In the genomic region with DNA sequence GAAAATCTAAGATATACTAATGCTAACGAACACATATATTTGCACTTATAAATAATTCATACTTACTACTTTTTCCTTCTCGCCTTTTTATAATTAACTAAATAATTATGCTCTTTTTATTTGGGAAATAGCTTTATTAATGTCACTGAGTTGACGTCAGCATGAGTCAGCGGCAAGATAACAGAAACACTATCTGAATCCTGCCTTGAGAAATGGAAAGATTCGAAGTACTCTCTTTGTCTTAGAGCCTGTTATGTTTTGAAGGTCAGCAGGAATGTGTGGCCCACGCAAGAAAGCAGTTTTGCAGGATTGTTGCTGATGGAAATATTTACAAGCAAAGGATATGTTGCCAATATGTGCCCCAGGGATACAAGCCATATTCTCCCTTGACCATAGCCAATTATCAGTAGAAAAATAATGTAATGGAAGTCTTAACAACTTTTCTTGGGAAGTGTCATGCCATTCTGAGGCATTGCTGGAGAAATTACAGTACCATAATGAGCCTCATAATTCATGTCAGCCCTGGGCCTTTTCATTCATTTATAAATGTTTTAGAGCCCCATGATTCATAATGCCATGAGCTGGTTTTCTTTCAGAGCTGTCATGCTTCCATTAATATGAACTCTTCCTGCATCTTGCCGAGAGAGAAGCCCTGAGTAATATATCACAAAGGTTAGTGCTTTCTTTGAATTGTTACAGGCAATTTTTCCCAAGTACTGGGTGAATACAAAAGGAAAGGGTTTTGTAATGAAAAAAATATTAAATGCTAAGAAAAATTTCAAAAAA, we compare ENCODE assay signal across 29 mouse cellular contexts.
DNase-seq lines count a peak whose midpoint lies in the region; ATAC-seq lines count a peak whose summit lies in the region.
"Had no signal": no experiment of that assay in that cellular context is flagged by ENCODE, and none has a peak within 500 bp of the region (broad histone marks: within the 10 kb centered on the region; RNA-seq: fewer than 3 reads in every experiment).

No protein-coding gene starts in this region.

- peak; percentile 12 to 20 for DNase-seq in adrenal gland, adult 18-20 months (ENCODE audit: low spot score in 2 of 2)
- DNase-seq in adrenal gland, adult 8-10 months = peak; percentile 36
- no peak for DNase-seq in kidney, adult 18-20 months
- DNase-seq in kidney, adult 11 months = no peak
- DNase-seq in left cerebral cortex, adult 11 months (ENCODE audit: low spot score) = no peak
- DNase-seq: B cell, adult 2 months; cerebellum, adult 18-20 months; cerebellum, postnatal 36 days; gastrocnemius, adult 2 months; heart, postnatal 4 days; kidney, postnatal 36 days; left cerebral cortex, postnatal 4 days; lung, embryonic 14.5 days; midbrain, embryonic 14.5 days; right cerebral cortex, postnatal 4 days; thymus, postnatal 14 days had no signal

- H3K36me3 ChIP-seq in hindbrain, embryonic 13.5 days = no peaks in the 10 kb centered on the region
- no peaks in the 10 kb centered on the region for H3K36me3 ChIP-seq in neural tube, embryonic 13.5 days
- H3K36me3 ChIP-seq: embryonic facial prominence, embryonic 15.5 days; G1E; kidney, embryonic 15.5 days; limb, embryonic 15.5 days had no signal

- no peaks in the 10 kb centered on the region for H3K9me3 ChIP-seq in hindbrain, embryonic 13.5 days
- no peaks in the 10 kb centered on the region for H3K9me3 ChIP-seq in neural tube, embryonic 13.5 days
- H3K9me3 ChIP-seq: embryonic facial prominence, embryonic 15.5 days; G1E; kidney, embryonic 15.5 days; limb, embryonic 15.5 days had no signal

- no peak overlapping the region for H3K9ac ChIP-seq in hindbrain, embryonic 13.5 days
- H3K9ac ChIP-seq in neural tube, embryonic 13.5 days = no peak overlapping the region
- H3K9ac ChIP-seq: embryonic facial prominence, embryonic 15.5 days; kidney, embryonic 15.5 days; limb, embryonic 15.5 days; liver, embryonic 14.5 days; lung, embryonic 14.5 days had no signal

- no peak overlapping the region for H3K4me3 ChIP-seq in hindbrain, embryonic 13.5 days
- H3K4me3 ChIP-seq in neural tube, embryonic 13.5 days = no peak overlapping the region
- H3K4me3 ChIP-seq: embryonic facial prominence, embryonic 15.5 days; gastrocnemius, adult 2 months; kidney, embryonic 15.5 days; left cerebral cortex, adult 2 months; limb, embryonic 15.5 days; megakaryocyte, embryonic 14.5 days; myocyte had no signal

- no peak for ATAC-seq in hindbrain, embryonic 13.5 days (ENCODE audit: low FRiP score)
- ATAC-seq in neural tube, embryonic 13.5 days (ENCODE audit: low read depth) = peak; percentile 56; the same call in 1 of the 2 replicates
- ATAC-seq: forebrain, embryonic 14.5 days; Patski had no signal

- H3K4me2 ChIP-seq in hindbrain, embryonic 13.5 days = no peak overlapping the region
- no peak overlapping the region for H3K4me2 ChIP-seq in neural tube, embryonic 13.5 days
- H3K4me2 ChIP-seq: embryonic facial prominence, embryonic 15.5 days; kidney, embryonic 15.5 days; limb, embryonic 15.5 days; lung, embryonic 14.5 days had no signal

- H3K27me3 ChIP-seq in hindbrain, embryonic 13.5 days = no peaks in the 10 kb centered on the region
- no peaks in the 10 kb centered on the region for H3K27me3 ChIP-seq in neural tube, embryonic 13.5 days
- H3K27me3 ChIP-seq: CH12.LX; embryonic facial prominence, embryonic 15.5 days; kidney, embryonic 15.5 days; limb, embryonic 15.5 days; megakaryocyte, embryonic 14.5 days; Patski had no signal

- H3K4me1 ChIP-seq in hindbrain, embryonic 13.5 days (replicated peaks) = no peaks in the 10 kb centered on the region
- H3K4me1 ChIP-seq in neural tube, embryonic 13.5 days (replicated peaks) = no peaks in the 10 kb centered on the region
- H3K4me1 ChIP-seq: embryonic facial prominence, embryonic 15.5 days; kidney, embryonic 15.5 days; limb, embryonic 15.5 days; megakaryocyte, embryonic 14.5 days had no signal

- H3K27ac ChIP-seq in hindbrain, embryonic 13.5 days = 0 out of 2 replicates have a peak overlapping the region, but pooled peaks have one; percentile 23
- H3K27ac ChIP-seq in neural tube, embryonic 13.5 days (replicated peaks) = no peak overlapping the region
- H3K27ac ChIP-seq: embryonic facial prominence, embryonic 15.5 days; gastrocnemius, adult 2 months; kidney, embryonic 15.5 days; left cerebral cortex, adult 2 months; limb, embryonic 15.5 days; liver, embryonic 14.5 days had no signal

- WGBS in hindbrain, embryonic 13.5 days = 75% methylated on average over 7 of the region's 7 CpGs
- WGBS in neural tube, embryonic 13.5 days = 65% methylated on average over 7 of the region's 7 CpGs

Comparison
In these comparisons a context has a peak if more than half of its experiments do, and no peak if none do; other contexts are left out.
1. DNase-seq: peak in adrenal gland, adult 18-20 months (2 of 2) and adrenal gland, adult 8-10 months (single experiment); none in kidney, adult 18-20 months (single experiment), kidney, adult 11 months (single experiment) and left cerebral cortex, adult 11 months (single experiment).